Mouse (Mus musculus): Measurements from ENCODE around the gene 1110025L11Rik.
"Not testable (repeated sequence)": the region's sequence is repeated elsewhere in the genome, so short reads cannot be mapped to it uniquely, and the experiment has no call there.

1110025L11Rik gene

DNA sequence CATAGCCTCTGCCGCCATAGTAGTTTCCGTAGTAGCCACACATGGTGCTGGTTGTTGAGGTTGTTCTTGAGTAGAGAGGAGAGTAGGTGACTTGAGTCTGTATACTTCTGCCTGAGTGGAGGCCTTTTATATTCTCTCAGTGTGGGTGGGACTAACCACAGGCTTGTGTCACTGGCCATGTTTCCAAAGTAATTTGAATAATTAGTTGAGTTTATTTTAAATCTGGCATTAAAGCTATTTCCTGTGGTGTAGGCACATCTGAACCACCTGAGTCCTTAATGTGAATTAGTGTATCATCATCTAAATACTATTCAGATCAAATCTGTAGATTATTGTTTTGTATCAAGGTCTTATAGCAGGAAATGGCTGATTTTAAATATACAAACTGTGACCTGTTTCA lies at the start of gene 1110025L11Rik:
Gene 1110025L11Rik (minus strand): TSS at position 101 of the 400 bp plus-strand sequence.
- not testable (repeated sequence) for DNase-seq (ENCODE audit: low read depth, low spot score)

DNA sequence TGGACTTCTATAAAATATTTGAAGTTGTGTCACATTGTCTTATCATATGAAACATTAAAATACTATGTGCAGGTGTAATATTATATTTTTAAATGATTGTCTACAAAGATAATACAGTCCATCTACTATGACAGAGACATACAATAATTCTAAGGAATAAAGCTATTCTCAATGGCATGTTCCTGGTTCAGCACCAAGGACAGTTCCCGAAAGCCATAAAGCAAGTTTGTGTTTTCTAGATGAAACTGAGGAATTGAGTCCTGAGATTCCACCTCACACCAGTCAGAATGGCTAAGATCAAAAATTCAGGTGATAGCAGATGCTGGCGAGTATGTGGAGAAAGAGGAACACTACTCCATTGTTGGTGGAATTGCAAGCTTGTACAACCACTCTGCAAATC lies 7.2 kb upstream of the 1110025L11Rik start:
- not testable (repeated sequence) for DNase-seq (ENCODE audit: low read depth, low spot score)

DNA sequence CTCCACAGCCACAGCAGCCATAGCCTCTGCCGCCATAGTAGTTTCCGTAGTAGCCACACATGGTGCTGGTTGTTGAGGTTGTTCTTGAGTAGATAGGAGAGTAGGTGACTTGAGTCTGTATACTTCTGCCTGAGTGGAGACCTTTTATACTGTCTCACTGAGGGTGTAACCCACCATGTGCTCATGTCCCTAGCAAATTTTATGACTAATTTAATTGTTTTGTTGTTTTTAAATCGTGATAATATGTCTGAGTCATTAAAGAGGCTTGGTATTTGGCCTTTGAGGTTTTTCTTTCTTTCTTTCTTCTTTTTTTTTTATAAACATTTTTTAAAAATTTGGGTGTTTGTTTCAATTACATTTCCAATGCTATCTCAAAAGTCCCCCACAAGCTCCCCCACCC lies 16.0 kb downstream of the 1110025L11Rik start, which contains the start of gene Krtap6-5:
Gene Krtap6-5 (minus strand): TSS at position 101 of the 400 bp plus-strand sequence.
- no peak for DNase-seq (ENCODE audit: low read depth, low spot score)

DNA sequence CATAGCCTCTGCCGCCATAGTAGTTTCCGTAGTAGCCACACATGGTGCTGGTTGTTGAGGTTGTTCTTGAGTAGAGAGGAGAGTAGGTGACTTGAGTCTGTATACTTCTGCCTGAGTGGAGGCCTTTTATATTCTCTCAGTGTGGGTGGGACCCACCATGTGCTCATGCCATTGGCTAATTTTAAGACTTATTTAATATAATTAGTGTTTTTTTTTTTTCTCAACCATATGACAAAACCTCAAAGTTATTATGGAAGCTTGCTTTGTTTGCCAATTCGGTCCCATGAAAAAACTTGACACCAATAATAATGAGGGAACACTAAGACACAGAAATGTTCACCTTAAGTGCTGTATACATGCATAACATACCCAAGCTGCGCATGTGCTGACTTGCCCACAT lies 22.4 kb downstream of the 1110025L11Rik start, which contains the start of gene Gm10228:
Gene Gm10228 (minus strand): TSS at position 101 of the 400 bp plus-strand sequence.
- DNase-seq (ENCODE audit: low read depth, low spot score) = not testable (repeated sequence)

DNA sequence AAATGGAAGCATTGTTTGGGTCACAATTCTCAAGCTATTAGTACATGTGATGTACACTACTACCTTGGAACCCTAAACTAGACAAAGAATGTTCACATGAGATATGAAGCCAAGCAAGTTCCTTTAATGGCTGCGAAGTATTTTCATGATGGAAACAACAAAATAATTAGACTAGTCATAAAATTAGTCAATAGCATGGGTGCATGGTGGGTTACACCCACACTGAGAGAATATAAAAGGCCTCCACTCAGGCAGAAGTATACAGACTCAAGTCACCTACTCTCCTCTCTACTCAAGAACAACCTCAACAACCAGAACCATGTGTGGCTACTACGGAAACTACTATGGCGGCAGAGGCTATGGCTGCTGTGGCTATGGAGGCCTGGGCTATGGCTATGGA lies 32.4 kb downstream of the 1110025L11Rik start, which contains the start of gene Krtap6-1:
Gene Krtap6-1 (plus strand): TSS at position 301 of the 400 bp plus-strand sequence.
- DNase-seq (ENCODE audit: low read depth, low spot score) = not testable (repeated sequence)

DNA sequence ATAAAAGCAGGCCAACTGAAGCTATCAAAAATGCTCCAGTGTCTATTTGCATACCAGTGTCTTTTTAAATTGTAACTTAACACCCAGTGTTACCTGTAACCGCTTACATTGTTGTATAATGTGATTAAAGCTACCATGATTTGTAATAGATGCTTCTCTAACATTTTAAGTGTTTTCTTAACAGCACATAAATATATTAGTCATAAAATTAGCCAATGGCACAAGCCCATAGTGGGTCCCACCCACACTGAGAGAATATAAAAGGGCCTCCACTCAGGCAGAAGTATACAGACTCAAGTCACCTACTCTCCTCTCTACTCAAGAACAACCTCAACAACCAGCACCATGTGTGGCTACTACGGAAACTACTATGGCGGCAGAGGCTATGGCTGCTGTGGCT lies 48.8 kb downstream of the 1110025L11Rik start, which contains the start of gene Gm10229:
Gene Gm10229 (plus strand): TSS at position 301 of the 400 bp plus-strand sequence.
- not testable (repeated sequence) for DNase-seq (ENCODE audit: low read depth, low spot score)

DNA sequence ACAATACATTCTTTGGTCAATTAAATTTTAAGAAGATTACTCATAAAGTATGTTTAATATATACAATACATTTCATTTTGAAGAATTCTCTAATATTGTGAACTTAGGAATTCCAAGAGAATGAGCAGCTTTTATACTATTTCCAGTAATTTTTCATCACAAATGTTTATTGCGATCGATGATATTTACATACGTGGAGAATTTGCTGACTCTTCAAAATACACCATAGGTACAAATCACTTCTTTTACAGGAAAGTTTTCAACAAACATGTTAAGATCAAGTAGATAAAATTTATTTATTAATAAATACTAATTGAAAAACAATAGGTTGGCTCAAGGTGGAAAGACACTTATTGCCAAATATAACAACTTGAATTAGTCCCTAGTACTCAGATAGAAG lies 49.8 kb downstream of the 1110025L11Rik start:
- DNase-seq (ENCODE audit: low read depth, low spot score) = no peak
